Mouse (Mus musculus): ENCODE data around the gene Tspan18. TPM values are rescaled to one million over a fixed set of nuclear protein-coding genes. Genes with fewer than 3 reads are reported as not detected.

Gene Tspan18
- polyA plus RNA-seq, 1 experiment from 2014 or later: 34.5 TPM

DNA sequence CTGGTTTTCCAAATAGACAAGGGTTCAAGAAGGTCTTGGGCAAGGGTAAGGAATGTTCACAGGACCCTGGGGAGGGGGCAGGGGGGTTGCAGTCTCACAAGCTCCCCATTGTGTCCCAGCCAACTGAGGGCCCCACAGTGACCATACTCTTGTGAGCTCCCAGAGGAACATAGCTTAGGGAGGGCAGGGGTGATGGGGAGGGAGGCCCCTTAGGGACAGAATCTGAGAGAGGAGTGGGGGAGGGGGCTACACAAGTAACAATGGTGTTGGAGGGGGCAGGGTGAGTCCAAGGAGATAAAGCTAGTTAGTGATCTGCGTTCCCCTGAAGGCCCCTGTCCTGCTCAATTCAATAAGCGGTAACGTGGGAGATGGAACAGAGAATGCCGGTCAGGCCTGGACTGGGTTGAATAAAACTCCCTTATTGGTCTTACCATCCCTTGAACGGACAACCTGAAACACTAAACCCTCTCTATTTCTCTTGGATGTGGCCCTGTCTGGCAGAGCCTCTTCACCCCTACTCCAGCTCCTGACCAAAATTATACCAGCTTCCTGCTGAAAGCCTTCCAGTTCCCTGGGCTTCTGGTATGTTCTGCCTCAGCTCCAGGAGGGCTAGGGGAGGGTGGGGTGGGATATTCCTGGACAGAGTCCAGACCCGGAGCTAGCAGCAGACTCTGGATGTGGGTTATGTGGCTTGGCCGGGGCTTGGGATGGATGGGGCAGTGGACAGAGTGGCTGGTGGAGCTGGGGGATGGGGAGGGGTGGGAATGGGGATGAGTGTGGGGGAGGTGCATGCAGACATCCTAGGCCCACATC, 50.6 kb downstream of the Tspan18 start:
- Histone ChIP-seq H3K36me3 (ENCODE audit: control insufficient read depth, insufficient read depth, low read length) (no peaks in the 10 kb centered on the region), H3K9me3 (ENCODE audit: control insufficient read depth, low read length) (no peaks in the 10 kb centered on the region), H3K27me3 (replicated peaks; ENCODE audit: control insufficient read depth, insufficient read depth, low read length) (no peaks in the 10 kb centered on the region), H3K4me1 (ENCODE audit: control insufficient read depth, insufficient read depth, low read length) (peaks cover 56% of the 10 kb centered on the region), H3K9ac (ENCODE audit: low read depth, low read length) (no peak overlapping the region), H3K4me3 (ENCODE audit: low read depth, low read length) (no peak overlapping the region), H3K4me2 (ENCODE audit: low read depth, low read length) (peak overlapping the region; percentile 13; the same call in 1 of the 2 replicates), H3K27ac (replicated peaks; ENCODE audit: low read depth, low read length) (peak overlapping the region; percentile 78)
- DNase-seq (ENCODE audit: low spot score) (peak; percentile 92), ATAC-seq (ENCODE audit: low read depth) (peak; percentile 82)
- 39% methylated on average over 6 of the region's 7 CpGs for WGBS

GRCm38 (mm10) chr2:93282636-93283035, 51.7 kb downstream of the Tspan18 start:
- Histone ChIP-seq H3K9me3 (ENCODE audit: control insufficient read depth, low read length) (no peaks in the 10 kb centered on the region), H3K9ac (ENCODE audit: low read depth, low read length) (no peak overlapping the region), H3K36me3 (ENCODE audit: control insufficient read depth, insufficient read depth, low read length) (no peaks in the 10 kb centered on the region), H3K27ac (replicated peaks; ENCODE audit: low read depth, low read length) (peak overlapping the region; percentile 78; the same call in 1 of the 2 replicates), H3K4me1 (ENCODE audit: control insufficient read depth, insufficient read depth, low read length) (peaks cover 66% of the 10 kb centered on the region), H3K4me3 (ENCODE audit: low read depth, low read length) (no peak overlapping the region), H3K27me3 (replicated peaks; ENCODE audit: control insufficient read depth, insufficient read depth, low read length) (no peaks in the 10 kb centered on the region), H3K4me2 (ENCODE audit: low read depth, low read length) (no peak overlapping the region)
- WGBS: 85% methylated on average over 4 of the region's 4 CpGs
- DNase-seq (ENCODE audit: low spot score) (no peak), ATAC-seq (ENCODE audit: low read depth) (no peak)

GRCm38 (mm10) chr2:93281466-93281865, 52.8 kb downstream of the Tspan18 start:
- Histone ChIP-seq H3K4me1 (ENCODE audit: control insufficient read depth, insufficient read depth, low read length) (peaks cover 70% of the 10 kb centered on the region), H3K27ac (replicated peaks; ENCODE audit: low read depth, low read length) (no peak overlapping the region), H3K9me3 (ENCODE audit: control insufficient read depth, low read length) (no peaks in the 10 kb centered on the region), H3K4me3 (ENCODE audit: low read depth, low read length) (no peak overlapping the region), H3K36me3 (ENCODE audit: control insufficient read depth, insufficient read depth, low read length) (no peaks in the 10 kb centered on the region), H3K9ac (ENCODE audit: low read depth, low read length) (no peak overlapping the region), H3K27me3 (replicated peaks; ENCODE audit: control insufficient read depth, insufficient read depth, low read length) (no peaks in the 10 kb centered on the region), H3K4me2 (ENCODE audit: low read depth, low read length) (no peak overlapping the region)
- DNase-seq (ENCODE audit: low spot score) (no peak), ATAC-seq (ENCODE audit: low read depth) (no peak)
- 83% methylated on average over 6 of the region's 6 CpGs for WGBS

DNA sequence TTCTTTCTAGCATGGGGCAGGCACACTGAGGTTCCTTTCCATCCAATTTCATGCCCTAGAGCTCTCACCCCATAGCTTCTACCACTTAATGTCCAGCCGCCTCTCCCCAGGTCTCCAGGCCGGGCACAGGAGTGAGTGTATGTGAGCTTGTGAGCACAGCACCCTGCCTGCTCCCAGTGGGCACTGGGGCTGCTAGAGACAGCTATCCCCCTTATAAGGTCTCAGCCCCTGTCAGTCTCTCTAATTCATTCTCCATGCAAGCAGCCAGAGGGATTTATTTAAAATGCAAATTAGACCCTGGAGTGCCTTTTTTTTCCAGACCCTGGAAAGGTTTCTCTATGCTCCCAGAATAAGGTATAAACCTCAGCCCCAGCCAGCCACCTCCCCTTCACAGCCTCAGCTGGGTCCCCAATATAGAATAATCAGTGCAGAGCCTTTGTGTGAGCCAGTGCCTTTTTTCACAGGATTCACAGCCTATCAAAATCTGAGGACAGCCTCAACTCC, 54.1 kb downstream of the Tspan18 start:
- no peak overlapping the region for H3K4me2 ChIP-seq (ENCODE audit: low read depth, low read length)
- ATAC-seq (ENCODE audit: low read depth): no peak
- H3K27ac ChIP-seq (replicated peaks; ENCODE audit: low read depth, low read length): 0 out of 2 replicates have a peak overlapping the region, but pooled peaks have one; percentile 12
- H3K9me3 ChIP-seq (ENCODE audit: control insufficient read depth, low read length): no peaks in the 10 kb centered on the region
- no peak overlapping the region for H3K4me3 ChIP-seq (ENCODE audit: low read depth, low read length)
- 69% methylated on average over 2 of the region's 2 CpGs for WGBS
- H3K27me3 ChIP-seq (replicated peaks; ENCODE audit: control insufficient read depth, insufficient read depth, low read length): no peaks in the 10 kb centered on the region
- H3K36me3 ChIP-seq (ENCODE audit: control insufficient read depth, insufficient read depth, low read length): no peaks in the 10 kb centered on the region
- H3K4me1 ChIP-seq (ENCODE audit: control insufficient read depth, insufficient read depth, low read length): peaks cover 58% of the 10 kb centered on the region
- no peak overlapping the region for H3K9ac ChIP-seq (ENCODE audit: low read depth, low read length)
- DNase-seq (ENCODE audit: low spot score): no peak

- Histone ChIP-seq H3K27me3 (replicated peaks; ENCODE audit: control insufficient read depth, insufficient read depth, low read length) (no peaks in the 10 kb centered on the region), H3K4me1 (ENCODE audit: control insufficient read depth, insufficient read depth, low read length) (peaks cover 48% of the 10 kb centered on the region), H3K36me3 (ENCODE audit: control insufficient read depth, insufficient read depth, low read length) (no peaks in the 10 kb centered on the region), H3K4me2 (ENCODE audit: low read depth, low read length) (peak overlapping the region; percentile 11; the same call in 1 of the 2 replicates), H3K27ac (replicated peaks; ENCODE audit: low read depth, low read length) (peak overlapping the region; percentile 86), H3K9me3 (ENCODE audit: control insufficient read depth, low read length) (no peaks in the 10 kb centered on the region), H3K4me3 (ENCODE audit: low read depth, low read length) (no peak overlapping the region), H3K9ac (ENCODE audit: low read depth, low read length) (no peak overlapping the region)
- peak; percentile 80 for DNase-seq (ENCODE audit: low spot score)
- ATAC-seq (ENCODE audit: low read depth): peak; percentile 72
- WGBS: 8% methylated on average over 11 of the region's 11 CpGs
These were observed 55.9 kb downstream of the Tspan18 start for GRCm38 (mm10) chr2:93278181-93278975.

- DNase-seq (ENCODE audit: low spot score) (peak; percentile 79), ATAC-seq (ENCODE audit: low read depth) (peak; percentile 56; the same call in 1 of the 2 replicates)
- no peaks in the 10 kb centered on the region for H3K9me3 ChIP-seq (ENCODE audit: control insufficient read depth, low read length)
- peak overlapping the region; percentile 86 for H3K27ac ChIP-seq (replicated peaks; ENCODE audit: low read depth, low read length)
- no peaks in the 10 kb centered on the region for H3K36me3 ChIP-seq (ENCODE audit: control insufficient read depth, insufficient read depth, low read length)
- peak overlapping the region; percentile 11; the same call in 1 of the 2 replicates for H3K4me2 ChIP-seq (ENCODE audit: low read depth, low read length)
- H3K4me3 ChIP-seq (ENCODE audit: low read depth, low read length): no peak overlapping the region
- H3K4me1 ChIP-seq (ENCODE audit: control insufficient read depth, insufficient read depth, low read length): peaks cover 41% of the 10 kb centered on the region
- 10% methylated on average over 4 of the region's 4 CpGs for WGBS
- H3K27me3 ChIP-seq (replicated peaks; ENCODE audit: control insufficient read depth, insufficient read depth, low read length): no peaks in the 10 kb centered on the region
- peak overlapping the region; percentile 44; the same call in 1 of the 2 replicates for H3K9ac ChIP-seq (ENCODE audit: low read depth, low read length)
These were observed 56.8 kb downstream of the Tspan18 start for GRCm38 (mm10) chr2:93277486-93277885.

DNA sequence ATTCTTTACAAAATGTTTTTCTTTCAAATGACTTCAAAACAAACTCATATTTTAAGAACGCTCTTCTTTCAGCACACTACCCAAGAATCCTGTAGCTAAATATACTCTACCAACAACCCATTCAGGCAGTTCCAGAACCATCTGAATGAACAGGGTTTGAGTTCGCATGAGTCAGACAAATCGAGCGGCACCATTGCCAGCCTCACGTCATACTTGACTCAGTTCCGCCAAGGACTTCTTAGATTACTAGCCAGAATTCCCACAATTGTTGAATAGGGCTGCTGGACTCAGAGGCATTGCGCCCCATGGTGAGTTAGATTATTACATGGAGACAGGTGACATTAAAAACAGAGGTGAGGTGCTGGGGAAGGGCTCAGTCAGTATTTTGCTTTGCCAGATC, 58.3 kb downstream of the Tspan18 start:
- WGBS: 90% methylated on average over 7 of the region's 7 CpGs
- Histone ChIP-seq H3K36me3 (ENCODE audit: control insufficient read depth, insufficient read depth, low read length) (no peaks in the 10 kb centered on the region), H3K9ac (ENCODE audit: low read depth, low read length) (no peak overlapping the region), H3K4me1 (ENCODE audit: control insufficient read depth, insufficient read depth, low read length) (peaks cover 41% of the 10 kb centered on the region), H3K27ac (replicated peaks; ENCODE audit: low read depth, low read length) (no peak overlapping the region), H3K27me3 (replicated peaks; ENCODE audit: control insufficient read depth, insufficient read depth, low read length) (no peaks in the 10 kb centered on the region), H3K9me3 (ENCODE audit: control insufficient read depth, low read length) (no peaks in the 10 kb centered on the region), H3K4me3 (ENCODE audit: low read depth, low read length) (no peak overlapping the region), H3K4me2 (ENCODE audit: low read depth, low read length) (no peak overlapping the region)
- no peak for DNase-seq (ENCODE audit: low spot score)
- ATAC-seq (ENCODE audit: low read depth): no peak

DNA sequence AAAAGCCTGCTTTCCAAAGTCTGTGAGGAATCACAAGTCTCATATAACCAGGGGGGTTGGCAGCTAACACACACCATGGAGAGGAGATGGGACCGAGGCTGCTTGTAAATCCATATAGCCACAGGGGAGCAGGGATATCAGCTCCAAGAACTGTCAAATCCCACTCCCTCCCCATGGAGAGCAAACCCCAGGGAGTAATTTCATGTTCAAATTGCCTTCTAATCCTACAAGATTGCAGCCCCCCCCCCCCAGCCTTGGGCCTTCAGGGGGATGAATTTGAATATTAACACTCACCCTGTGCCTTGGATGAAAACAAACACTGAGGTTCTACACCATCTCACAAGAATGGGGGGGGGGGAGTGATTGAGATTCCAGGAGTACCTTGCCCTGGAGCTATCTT, 60.4 kb downstream of the Tspan18 start:
- 25% methylated on average over 1 of the region's 1 CpGs for WGBS

More for the DNA sequence above, 60.4 kb downstream of the Tspan18 start:
- no peak overlapping the region for H3K27ac ChIP-seq (replicated peaks; ENCODE audit: low read depth, low read length)
- H3K4me2 ChIP-seq (ENCODE audit: low read depth, low read length): no peak overlapping the region
- no peak overlapping the region for H3K4me3 ChIP-seq (ENCODE audit: low read depth, low read length)
- no peak overlapping the region for H3K9ac ChIP-seq (ENCODE audit: low read depth, low read length)
- DNase-seq (ENCODE audit: low spot score): no peak
- ATAC-seq (ENCODE audit: low read depth): no peak
- no peaks in the 10 kb centered on the region for H3K36me3 ChIP-seq (ENCODE audit: control insufficient read depth, insufficient read depth, low read length)
- H3K9me3 ChIP-seq (ENCODE audit: control insufficient read depth, low read length): no peaks in the 10 kb centered on the region
- peaks cover 27% of the 10 kb centered on the region for H3K4me1 ChIP-seq (ENCODE audit: control insufficient read depth, insufficient read depth, low read length)
- H3K27me3 ChIP-seq (replicated peaks; ENCODE audit: control insufficient read depth, insufficient read depth, low read length): no peaks in the 10 kb centered on the region

Measured in embryonic facial prominence, embryonic 14.5 days (tissue).